Mouse (Mus musculus) T-helper 17 cell (primary cell): ENCODE measurements at regions not wholly inside any gene's neighbourhood (a gene's known extent, or its start where the extent isn't known, plus 50 kb on each side); places are given as distances from the start of the nearest gene placed in this dataset.

Experiments used
- in situ Hi-C, 2 experiments: fragments of 300-600 bp; cut with MboI, MseI; formaldehyde crosslinking; loops; 1 replicate in 1 of 2; 2 replicates in 1 of 2; pipeline ENCODE4 v1.15.1; 2025; ENCODE audit warnings: high pct_unique_total_duplicates in 2 of 2

GRCm38 (mm10) chr16:24069411-24069810 lies 80.8 kb upstream of the Bcl6 start:
- in situ Hi-C loops = no loop called here

- in situ Hi-C loops = no loop called here
Observed at GRCm38 (mm10) chr16:24068250-24068813, 79.7 kb upstream of the Bcl6 start.

GRCm38 (mm10) chr16:24062314-24062713 lies 73.7 kb upstream of the Bcl6 start:
- in situ Hi-C loops = no loop called here

GRCm38 (mm10) chr16:24061496-24061895 lies 72.8 kb upstream of the Bcl6 start:
- in situ Hi-C loops = no loop called here

GRCm38 (mm10) chr16:24059090-24059600 lies 70.5 kb upstream of the Bcl6 start:
- in situ Hi-C loops = loop anchor here in 1 of 2 experiments (5.0 kb wide), 1 partner anchor 37 kb away; no protein-coding TSS in a partner anchor

- in situ Hi-C loops = loop anchor here in 1 of 2 experiments (5.0 kb wide), 1 partner anchor 35 kb away; no protein-coding TSS in a partner anchor
Observed at GRCm38 (mm10) chr16:24056885-24057531, 68.4 kb upstream of the Bcl6 start.

- in situ Hi-C loops = loop anchor here in 1 of 2 experiments (5.0 kb wide), 1 partner anchor 34 kb away; no protein-coding TSS in a partner anchor
Observed at GRCm38 (mm10) chr16:24056123-24056884, 67.7 kb upstream of the Bcl6 start.

GRCm38 (mm10) chr16:24054293-24054692 lies 65.6 kb upstream of the Bcl6 start:
- in situ Hi-C loops = no loop called here

- in situ Hi-C loops = no loop called here
Observed at GRCm38 (mm10) chr16:24053403-24053802, 64.8 kb upstream of the Bcl6 start.

GRCm38 (mm10) chr16:24050856-24051640 lies 62.4 kb upstream of the Bcl6 start:
- in situ Hi-C loops = no loop called here

GRCm38 (mm10) chr16:24043779-24044178 lies 55.1 kb upstream of the Bcl6 start:
- in situ Hi-C loops = no loop called here

GRCm38 (mm10) chr16:24042977-24043376 lies 54.3 kb upstream of the Bcl6 start:
- in situ Hi-C loops = no loop called here

- in situ Hi-C loops = no loop called here
Observed at GRCm38 (mm10) chr16:24042216-24042615, 53.6 kb upstream of the Bcl6 start.

GRCm38 (mm10) chr16:24041403-24041802 lies 52.8 kb upstream of the Bcl6 start:
- in situ Hi-C loops = no loop called here

GRCm38 (mm10) chr16:24039765-24040164 lies 51.1 kb upstream of the Bcl6 start:
- in situ Hi-C loops = no loop called here
